Mouse (Mus musculus) neural tube, postnatal 0 days (tissue): ENCODE data around the gene Gm17677. TPM values are rescaled to one million over a fixed set of nuclear protein-coding genes. Genes with fewer than 3 reads are reported as not detected.

Experiments
- polyA plus RNA-seq: library from polyadenylated mRNA; unstranded; fragments of >200 nt; fragmentation: Nextera tagmentation; extraction: Ambion mirVana; gene quantifications from 2 replicates; pipeline ENCODE4 v1.2.1, GENCODE M21; 2015

Gene Gm17677
- not detected in 2 replicates for polyA plus RNA-seq

GRCm38 (mm10) chr9:35740749-35741148, at the start of gene Gm17677:
TSS of gene Gm17677 (plus strand) at chr9:35741049.

DNA sequence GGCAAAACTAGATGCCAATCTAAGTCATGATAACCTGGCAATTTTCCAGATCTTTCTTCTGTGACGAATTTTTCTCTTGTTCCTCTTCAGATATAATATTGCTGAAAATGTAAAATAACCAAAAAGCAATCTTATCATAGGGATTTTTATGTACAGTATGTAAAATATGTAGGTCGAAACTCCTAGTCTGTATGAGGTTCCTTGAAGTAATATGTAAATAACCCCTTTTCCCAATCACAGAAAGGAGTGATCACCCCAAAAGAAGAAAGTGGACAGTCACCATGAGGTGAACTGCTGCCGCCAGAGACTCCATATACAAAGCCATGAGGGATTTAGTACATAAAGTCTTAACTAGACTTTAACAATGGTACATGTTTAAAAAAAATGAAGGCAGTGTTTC, 37.2 kb downstream of the Gm17677 start, which contains the start of gene Gm17727:
Gene Gm17727 (minus strand): TSS at position 101 of the 400 bp plus-strand sequence.

DNA sequence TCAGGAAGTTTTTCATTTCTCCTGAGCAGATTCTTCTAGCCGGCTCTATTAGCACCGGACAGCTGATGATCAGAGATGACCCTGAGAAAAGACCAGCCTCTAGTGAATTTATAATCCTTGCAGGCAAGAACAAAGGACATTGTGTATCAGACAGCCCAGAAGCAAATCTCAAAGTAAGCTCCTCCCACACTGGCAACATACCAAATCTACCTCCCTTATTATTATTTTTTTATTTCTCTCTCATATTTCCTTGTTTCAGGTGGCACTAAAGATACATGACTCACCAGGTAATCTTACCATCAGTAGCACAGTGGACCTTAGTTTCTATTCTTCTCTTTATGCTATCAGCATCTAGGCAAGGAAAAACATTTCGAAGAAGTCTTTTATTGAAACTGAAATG, 49.2 kb downstream of the Gm17677 start, which contains the start of the genes Gm27235 and D730048I06Rik:
Gene Gm27235 (minus strand): TSS at position 101 of the 400 bp plus-strand sequence.
Gene D730048I06Rik (minus strand): TSS at position 112 of the 400 bp plus-strand sequence.

Other genes starting within 250 kb of the Gm17677 start
- gene Gm1113, start 222.8 kb upstream of the Gm17677 start, polyA plus RNA-seq: not detected in 2 replicates
- gene Ddx25, start 182.5 kb upstream of the Gm17677 start, polyA plus RNA-seq: 24.8 and 25.4 TPM in 2 replicates
- 12.1 and 12.5 TPM in 2 replicates for gene Pus3, start 182.5 kb upstream of the Gm17677 start, polyA plus RNA-seq
- 0.65 and 0.93 TPM in 2 replicates for gene Pate2, start 170.8 kb upstream of the Gm17677 start, polyA plus RNA-seq
- 9.9 and 10.3 TPM in 2 replicates for gene Hyls1, start 170.7 kb upstream of the Gm17677 start, polyA plus RNA-seq
- gene Pate4, start 129.1 kb upstream of the Gm17677 start, polyA plus RNA-seq: not detected in 2 replicates
- gene Pate3, start 92.8 kb upstream of the Gm17677 start, polyA plus RNA-seq: not detected in 2 replicates
- not detected in 2 replicates for gene Pate1, start 53.7 kb upstream of the Gm17677 start, polyA plus RNA-seq
- not detected in 2 replicates for gene Gm17727, start 37.1 kb downstream of the Gm17677 start, polyA plus RNA-seq
- gene Gm27235, start 49.1 kb downstream of the Gm17677 start, polyA plus RNA-seq: not detected in 2 replicates
- gene D730048I06Rik, start 49.1 kb downstream of the Gm17677 start, polyA plus RNA-seq: not detected in 2 replicates
- not detected in 2 replicates for gene 9230110F15Rik, start 103.1 kb downstream of the Gm17677 start, polyA plus RNA-seq
- gene 9230113P08Rik, start 167.4 kb downstream of the Gm17677 start, polyA plus RNA-seq: not detected in 2 replicates